Mouse (Mus musculus) testis, adult 2 months (tissue): ENCODE results near the gene Gm21985. TPM values are rescaled to one million over a fixed set of nuclear protein-coding genes. Genes with fewer than 3 reads are reported as not detected.

Experiments
- H3K27ac ChIP-seq: fragments of 200-500 bp; 2 replicates; pipeline ENCODE4 v1.5.1; 2012; ENCODE audit warnings: low read depth, low read length; ENCODE audit not compliant: control insufficient read depth, insufficient read depth
- H3K27me3 ChIP-seq: fragments of 200-500 bp; 2 replicates; pipeline ENCODE4 v1.6.1; 2012; ENCODE audit warnings: mild to moderate bottlenecking, low read length, moderate library complexity; ENCODE audit not compliant: control insufficient read depth, insufficient read depth
- H3K36me3 ChIP-seq: fragments of 200-500 bp; 2 replicates; pipeline ENCODE4 v1.6.1; 2012; ENCODE audit warnings: mild to moderate bottlenecking, low read length; ENCODE audit not compliant: control insufficient read depth, insufficient read depth
- H3K4me1 ChIP-seq: fragments of 200-500 bp; 2 replicates; pipeline ENCODE4 v1.6.1; 2012; ENCODE audit warnings: low read length; ENCODE audit not compliant: control insufficient read depth, insufficient read depth
- H3K4me3 ChIP-seq: fragments of 200-500 bp; 2 replicates; pipeline ENCODE4 v1.5.1; 2012; ENCODE audit warnings: low read depth, mild to moderate bottlenecking, low read length, moderate library complexity, mixed read lengths; ENCODE audit not compliant: control insufficient read depth
- CTCF ChIP-seq: fragments of 200-500 bp; IDR thresholded peaks from 2 replicates; pipeline ENCODE4 v1.5.1; 2012; ENCODE audit warnings: low read depth, mild to moderate bottlenecking, inconsistent platforms, low read length, moderate library complexity; ENCODE audit not compliant: control insufficient read depth, insufficient read depth, insufficient replicate concordance
- POLR2A ChIP-seq: fragments of 200-500 bp; IDR thresholded peaks from 2 replicates; pipeline ENCODE4 v1.6.1; 2012; ENCODE audit warnings: low read depth, mild to moderate bottlenecking, inconsistent platforms, low read length, moderate library complexity; ENCODE audit not compliant: control insufficient read depth
- polyA plus RNA-seq: library from polyadenylated mRNA; depleted of rRNA; stranded (reverse); fragments of >200 nt; gene quantifications from 2 replicates; pipeline ENCODE4 v1.2.3, GENCODE M21; 2012; rRNA removed

Gene Gm21985
- not detected in 2 replicates for polyA plus RNA-seq

DNA sequence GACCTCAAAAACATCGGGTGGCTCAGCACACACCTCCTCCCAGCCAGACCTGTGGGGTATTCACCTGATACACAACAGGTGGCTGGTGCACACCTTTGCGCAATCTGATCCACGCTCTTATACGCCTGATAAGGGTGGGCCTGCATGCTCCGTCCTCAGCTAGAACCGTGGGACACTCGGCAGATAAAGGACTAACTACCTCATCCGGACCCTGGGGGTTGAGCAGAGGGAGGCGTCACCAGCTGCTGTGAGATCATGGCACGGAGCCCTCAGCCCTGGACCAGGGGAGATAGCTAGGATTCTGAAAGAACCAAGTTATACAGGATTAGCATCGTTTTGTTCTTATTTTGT lies at the start of gene Gm21985:
TSS of gene Gm21985 (plus strand) at position 73 of the 351 bp plus-strand sequence.
- Histone ChIP-seq H3K27ac (peak within 1 kb of the TSS; percentile 97), H3K4me3 (peak within 1 kb of the TSS; percentile 100), H3K4me1 (peaks cover 11% of the 10 kb centered on the region), H3K27me3 (no peaks in the 10 kb centered on the region), H3K36me3 (peaks cover 2% of the 10 kb centered on the region)
- peak; percentile 30; the same call in 1 of the 2 replicates for TF ChIP-seq POLR2A
- no peak for TF ChIP-seq CTCF

DNA sequence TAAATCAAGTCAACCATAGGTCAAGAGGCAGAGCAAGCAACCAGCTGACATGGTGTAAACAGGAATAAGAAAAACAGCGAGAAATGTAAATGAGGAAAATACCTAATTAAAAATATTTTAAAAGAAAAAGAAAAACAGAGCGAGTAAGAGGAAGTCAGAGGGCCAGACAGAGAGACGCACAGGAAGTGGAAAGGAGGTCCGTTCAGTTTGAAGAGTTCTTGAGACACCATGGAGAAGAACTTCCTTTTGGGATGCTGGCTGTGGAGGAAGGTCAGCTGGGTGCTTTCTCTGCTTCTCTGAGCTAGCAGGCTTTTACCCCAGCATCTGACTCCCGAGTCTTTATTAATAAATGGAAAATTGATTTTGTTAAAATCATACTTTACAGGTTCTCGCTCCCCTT lies 48.5 kb upstream of the Gm21985 start:
- H3K4me1 ChIP-seq = no peaks in the 10 kb centered on the region
- H3K27me3 ChIP-seq = no peaks in the 10 kb centered on the region
- H3K27ac ChIP-seq = no peak overlapping the region
- H3K4me3 ChIP-seq = no peak overlapping the region
- no peak for TF ChIP-seq POLR2A
- no peak for TF ChIP-seq CTCF
- no peaks in the 10 kb centered on the region for H3K36me3 ChIP-seq

- TF ChIP-seq CTCF = no peak
- no peak for TF ChIP-seq POLR2A
- Histone ChIP-seq H3K27me3 (no peaks in the 10 kb centered on the region), H3K36me3 (no peaks in the 10 kb centered on the region), H3K27ac (no peak overlapping the region), H3K4me1 (no peaks in the 10 kb centered on the region), H3K4me3 (no peak overlapping the region)
Observed at GRCm38 (mm10) chr2:112220880-112221279, 45.2 kb upstream of the Gm21985 start.

- TF ChIP-seq CTCF (no peak), POLR2A (no peak)
- no peak overlapping the region for H3K27ac ChIP-seq
- no peak overlapping the region for H3K4me3 ChIP-seq
- no peaks in the 10 kb centered on the region for H3K36me3 ChIP-seq
- no peaks in the 10 kb centered on the region for H3K4me1 ChIP-seq
- no peaks in the 10 kb centered on the region for H3K27me3 ChIP-seq
Observed at GRCm38 (mm10) chr2:112222607-112223006, 43.5 kb upstream of the Gm21985 start.

GRCm38 (mm10) chr2:112224356-112224755 lies 41.8 kb upstream of the Gm21985 start:
- H3K27me3 ChIP-seq = no peaks in the 10 kb centered on the region
- H3K4me3 ChIP-seq = no peak overlapping the region
- TF ChIP-seq POLR2A = no peak
- no peaks in the 10 kb centered on the region for H3K4me1 ChIP-seq
- H3K27ac ChIP-seq = no peak overlapping the region
- no peaks in the 10 kb centered on the region for H3K36me3 ChIP-seq

- H3K27ac ChIP-seq = no peak overlapping the region
- no peaks in the 10 kb centered on the region for H3K36me3 ChIP-seq
- TF ChIP-seq CTCF (no peak), POLR2A (no peak)
Observed at GRCm38 (mm10) chr2:112232623-112233022, 33.5 kb upstream of the Gm21985 start.

GRCm38 (mm10) chr2:112236620-112237019 lies 29.5 kb upstream of the Gm21985 start:
- peaks cover 6% of the 10 kb centered on the region for H3K4me1 ChIP-seq
- no peak overlapping the region for H3K27ac ChIP-seq
- no peak for TF ChIP-seq CTCF
- no peaks in the 10 kb centered on the region for H3K36me3 ChIP-seq
- no peak overlapping the region for H3K4me3 ChIP-seq
- no peaks in the 10 kb centered on the region for H3K27me3 ChIP-seq

More at GRCm38 (mm10) chr2:112232623-112233022, 33.5 kb upstream of the Gm21985 start:
- H3K27me3 ChIP-seq = no peaks in the 10 kb centered on the region
- no peak overlapping the region for H3K4me3 ChIP-seq
- H3K4me1 ChIP-seq = no peaks in the 10 kb centered on the region

DNA sequence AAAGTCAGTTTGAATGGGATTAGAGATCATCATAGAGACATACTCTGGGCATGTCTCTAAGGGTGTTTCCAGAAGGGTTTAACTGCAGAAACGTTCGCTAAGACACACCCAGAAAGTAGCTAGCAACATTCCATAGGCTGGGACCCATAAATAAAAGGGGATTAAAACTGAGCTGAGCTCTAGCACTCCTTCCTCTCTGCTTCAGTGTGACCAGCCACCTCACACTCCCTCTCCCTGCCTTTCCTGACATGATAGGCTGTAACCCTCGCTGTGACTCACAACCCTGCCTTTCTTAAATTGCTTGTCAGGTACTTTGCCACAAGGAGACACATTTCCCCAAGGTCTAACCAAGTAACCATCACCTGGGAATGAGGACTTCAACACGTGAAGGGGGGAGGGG lies 28.1 kb upstream of the Gm21985 start:
- peaks cover 6% of the 10 kb centered on the region for H3K4me1 ChIP-seq
- TF ChIP-seq CTCF = no peak
- TF ChIP-seq POLR2A = no peak

More for the DNA sequence above, 28.1 kb upstream of the Gm21985 start:
- Histone ChIP-seq H3K27me3 (no peaks in the 10 kb centered on the region), H3K36me3 (no peaks in the 10 kb centered on the region), H3K4me3 (peak overlapping the region; percentile 38; the same call in 1 of the 2 replicates), H3K27ac (no peak overlapping the region)
